Mouse (Mus musculus) lung, postnatal 0 days (tissue): ENCODE data around the gene Maob.

Experiments
- CTCF ChIP-seq: IDR thresholded peaks from 2 replicates; pipeline ENCODE4 v1.5.1; 2016; ENCODE audit warnings: antibody characterized with exemption, mild to moderate bottlenecking
- EP300 ChIP-seq: IDR thresholded peaks from 2 replicates; pipeline ENCODE4 v1.6.1; 2016; ENCODE audit warnings: antibody characterized with exemption, mild to moderate bottlenecking, control low read depth

DNA sequence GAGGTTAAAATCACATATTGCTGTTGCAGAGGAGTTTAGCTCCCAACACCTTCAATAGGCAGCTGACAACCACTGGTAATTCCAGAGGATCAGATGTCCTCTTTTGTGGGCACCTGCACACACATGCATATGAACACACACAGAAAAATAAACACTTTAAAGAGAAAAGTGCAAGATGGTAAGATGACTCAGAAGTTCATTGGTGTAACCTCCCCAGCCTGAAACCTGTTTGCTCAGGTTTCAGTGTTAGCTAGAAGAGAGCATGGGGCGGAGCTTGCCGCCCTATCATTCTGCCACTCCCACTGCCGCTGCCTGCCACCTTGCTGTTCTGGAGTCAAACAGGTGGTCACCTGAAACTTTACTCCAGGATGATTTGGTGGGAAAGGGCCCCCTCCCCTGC lies 55.7 kb downstream of the Maob start:
- no peak for TF ChIP-seq CTCF
- TF ChIP-seq EP300 = no peak
